Mouse (Mus musculus) embryonic fibroblast, embryonic 13.5 days (primary cell): ENCODE data around the gene Sfxn3. TPM values are rescaled to one million over a fixed set of nuclear protein-coding genes. Genes with fewer than 3 reads are reported as not detected.

Experiments used
- H3K27ac ChIP-seq: 2 replicates; pipeline ENCODE4 v1.5.1; 2012; ENCODE audit warnings: low read length, control low read depth, inconsistent platforms; ENCODE audit not compliant: insufficient read depth
- H3K4me1 ChIP-seq: 2 replicates; pipeline ENCODE4 v1.6.1; 2011; ENCODE audit warnings: low read length; ENCODE audit not compliant: control insufficient read depth, insufficient read depth
- H3K4me3 ChIP-seq: 2 replicates; pipeline ENCODE4 v1.5.1; 2011; ENCODE audit warnings: mild to moderate bottlenecking, control low read depth, low read length; ENCODE audit not compliant: insufficient read depth
- CTCF ChIP-seq: IDR thresholded peaks from 2 replicates; pipeline ENCODE4 v1.5.1; 2011; ENCODE audit warnings: mild to moderate bottlenecking, control low read depth, low read length, moderate library complexity, borderline replicate concordance; ENCODE audit not compliant: insufficient read depth
- POLR2A ChIP-seq: IDR thresholded peaks from 2 replicates; pipeline ENCODE4 v1.6.1; 2011; ENCODE audit warnings: low read depth, mild to moderate bottlenecking, control low read depth, low read length, moderate library complexity
- polyA plus RNA-seq: library from polyadenylated mRNA; stranded (reverse); fragments of >200 nt; gene quantifications from 2 replicates; pipeline ENCODE4 v1.2.4, GENCODE M21; 2011; ENCODE audit warnings: low read depth; ENCODE audit not compliant: missing spikeins, insufficient read length

Gene Sfxn3
- polyA plus RNA-seq = 94.9 and 96.8 TPM in 2 replicates

- peaks cover 9% of the 10 kb centered on the region; the same call in 1 of the 2 replicates for H3K4me1 ChIP-seq
- TF ChIP-seq CTCF (peak; percentile 21; the same call in 1 of the 2 replicates), POLR2A (peak; percentile 82)
- peak within 1 kb of the TSS; percentile 69 for H3K4me3 ChIP-seq
- peak within 1 kb of the TSS; percentile 98 for H3K27ac ChIP-seq
These were observed at the start of gene Sfxn3 for GRCm38 (mm10) chr19:45047417-45047934. Sfxn3 (plus strand) TSS chr19:45047503.

GRCm38 (mm10) chr19:44997786-44998185 lies 49.5 kb upstream of the Sfxn3 start:
- Histone ChIP-seq H3K27ac (no peak overlapping the region), H3K4me1 (no peaks in the 10 kb centered on the region), H3K4me3 (no peak overlapping the region)
- no peak for TF ChIP-seq CTCF
- TF ChIP-seq POLR2A = no peak

- no peak overlapping the region for H3K4me3 ChIP-seq
- H3K27ac ChIP-seq = no peak overlapping the region
- H3K4me1 ChIP-seq = no peaks in the 10 kb centered on the region
- no peak for TF ChIP-seq CTCF
- no peak for TF ChIP-seq POLR2A
These were observed 47.7 kb upstream of the Sfxn3 start for GRCm38 (mm10) chr19:44999647-45000046.

- Histone ChIP-seq H3K4me1 (peaks cover 3% of the 10 kb centered on the region), H3K4me3 (no peak overlapping the region), H3K27ac (no peak overlapping the region)
- no peak for TF ChIP-seq CTCF
- TF ChIP-seq POLR2A = no peak
These were observed 45.0 kb upstream of the Sfxn3 start for GRCm38 (mm10) chr19:45002301-45002700.

GRCm38 (mm10) chr19:45003740-45004516 lies 43.4 kb upstream of the Sfxn3 start:
- Histone ChIP-seq H3K4me1 (peaks cover 8% of the 10 kb centered on the region), H3K27ac (no peak overlapping the region), H3K4me3 (no peak overlapping the region)
- 0 out of 2 replicates have a peak, but pooled peaks have one; percentile 1 for TF ChIP-seq POLR2A
- TF ChIP-seq CTCF = no peak

GRCm38 (mm10) chr19:45005444-45005843 lies 41.9 kb upstream of the Sfxn3 start, which contains the start of gene Twnk:
Twnk (plus strand) TSS chr19:45005663.
- Histone ChIP-seq H3K4me3 (peak within 1 kb of the TSS; percentile 73), H3K4me1 (peaks cover 8% of the 10 kb centered on the region), H3K27ac (peak within 1 kb of the TSS; percentile 75)
- TF ChIP-seq POLR2A (peak; percentile 46; the same call in 1 of the 2 replicates), CTCF (no peak)

GRCm38 (mm10) chr19:45005957-45006712 lies 41.2 kb upstream of the Sfxn3 start, which contains the start of gene Mrpl43:
Mrpl43 (minus strand) TSS chr19:45006442.
- Histone ChIP-seq H3K27ac (peak within 1 kb of the TSS; percentile 75), H3K4me1 (peaks cover 8% of the 10 kb centered on the region)
- no peak; the same call in none of the 2 replicates for TF ChIP-seq POLR2A
- TF ChIP-seq CTCF = no peak

GRCm38 (mm10) chr19:45007021-45007420 lies 40.3 kb upstream of the Sfxn3 start:
- TF ChIP-seq CTCF (no peak), POLR2A (peak; percentile 32; the same call in 1 of the 2 replicates)
- peak overlapping the region; percentile 73 for H3K4me3 ChIP-seq
- H3K27ac ChIP-seq = peak overlapping the region; percentile 75
- H3K4me1 ChIP-seq = peaks cover 8% of the 10 kb centered on the region

More at GRCm38 (mm10) chr19:45005957-45006712, 41.2 kb upstream of the Sfxn3 start, which contains the start of gene Mrpl43:
- peak within 1 kb of the TSS; percentile 73 for H3K4me3 ChIP-seq

GRCm38 (mm10) chr19:45007425-45008191 lies 39.7 kb upstream of the Sfxn3 start:
- TF ChIP-seq CTCF (no peak), POLR2A (no peak)
- H3K4me1 ChIP-seq = peaks cover 8% of the 10 kb centered on the region
- peak overlapping the region; percentile 73 for H3K4me3 ChIP-seq
- H3K27ac ChIP-seq = no peak overlapping the region
